Mouse (Mus musculus) embryonic fibroblast, embryonic 13.5 days (primary cell): ENCODE data around the gene Ccnl1. TPM values are rescaled to one million over a fixed set of nuclear protein-coding genes. Genes with fewer than 3 reads are reported as not detected.

ENCODE experiments used
- H3K27ac ChIP-seq: 2 replicates; pipeline ENCODE4 v1.5.1; 2012; ENCODE audit warnings: low read length, control low read depth, inconsistent platforms; ENCODE audit not compliant: insufficient read depth
- H3K4me1 ChIP-seq: 2 replicates; pipeline ENCODE4 v1.6.1; 2011; ENCODE audit warnings: low read length; ENCODE audit not compliant: control insufficient read depth, insufficient read depth
- H3K4me3 ChIP-seq: 2 replicates; pipeline ENCODE4 v1.5.1; 2011; ENCODE audit warnings: mild to moderate bottlenecking, control low read depth, low read length; ENCODE audit not compliant: insufficient read depth
- CTCF ChIP-seq: IDR thresholded peaks from 2 replicates; pipeline ENCODE4 v1.5.1; 2011; ENCODE audit warnings: mild to moderate bottlenecking, control low read depth, low read length, moderate library complexity, borderline replicate concordance; ENCODE audit not compliant: insufficient read depth
- POLR2A ChIP-seq: IDR thresholded peaks from 2 replicates; pipeline ENCODE4 v1.6.1; 2011; ENCODE audit warnings: low read depth, mild to moderate bottlenecking, control low read depth, low read length, moderate library complexity
- polyA plus RNA-seq: library from polyadenylated mRNA; stranded (reverse); fragments of >200 nt; gene quantifications from 2 replicates; pipeline ENCODE4 v1.2.4, GENCODE M21; 2011; ENCODE audit warnings: low read depth; ENCODE audit not compliant: missing spikeins, insufficient read length

The Ccnl1 gene
- 94.5 and 115 TPM in 2 replicates for polyA plus RNA-seq

DNA sequence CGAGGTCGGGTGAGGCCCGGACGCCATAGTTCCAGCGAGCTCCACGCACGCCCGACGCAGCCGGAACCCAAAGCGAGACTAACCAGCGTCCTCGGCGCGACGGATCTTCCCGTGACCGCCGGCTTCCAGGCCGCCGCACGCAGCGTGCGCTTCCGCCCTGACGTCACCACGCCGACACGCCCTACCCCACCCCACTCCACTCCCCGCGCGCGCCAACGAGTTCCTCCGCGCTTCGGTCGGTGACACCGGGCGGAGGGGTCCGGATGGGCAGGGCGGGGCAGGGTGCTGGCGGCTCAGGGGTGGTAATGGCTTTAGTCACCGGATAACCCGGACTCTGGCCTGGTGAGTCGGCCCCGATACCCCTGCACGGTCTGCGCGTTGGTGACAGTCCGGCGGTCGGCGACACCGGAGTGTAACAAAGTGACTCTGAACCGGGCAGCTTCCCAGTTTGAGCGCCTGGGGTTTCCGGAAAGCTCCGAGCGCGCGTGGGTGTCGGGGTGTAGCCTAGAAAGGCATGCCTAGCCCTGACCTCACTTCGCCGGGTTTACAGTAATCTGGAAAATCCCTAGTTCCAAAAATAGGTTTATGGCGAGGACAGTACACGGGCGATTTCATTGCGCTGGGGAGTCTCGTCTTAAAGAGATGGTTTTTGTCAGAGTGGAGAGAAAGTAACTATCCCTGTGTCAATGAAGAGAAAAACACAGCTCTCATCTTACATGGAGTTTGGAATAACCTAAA is at the start of gene Ccnl1:
Gene Ccnl1 (minus strand): TSS at position 148 of the 738 bp plus-strand sequence.
- peak within 1 kb of the TSS; percentile 75 for H3K4me3 ChIP-seq
- TF ChIP-seq CTCF: no peak
- TF ChIP-seq POLR2A: peak; percentile 92
- H3K27ac ChIP-seq: peak within 1 kb of the TSS; percentile 97
- H3K4me1 ChIP-seq: peaks cover 6% of the 10 kb centered on the region

DNA sequence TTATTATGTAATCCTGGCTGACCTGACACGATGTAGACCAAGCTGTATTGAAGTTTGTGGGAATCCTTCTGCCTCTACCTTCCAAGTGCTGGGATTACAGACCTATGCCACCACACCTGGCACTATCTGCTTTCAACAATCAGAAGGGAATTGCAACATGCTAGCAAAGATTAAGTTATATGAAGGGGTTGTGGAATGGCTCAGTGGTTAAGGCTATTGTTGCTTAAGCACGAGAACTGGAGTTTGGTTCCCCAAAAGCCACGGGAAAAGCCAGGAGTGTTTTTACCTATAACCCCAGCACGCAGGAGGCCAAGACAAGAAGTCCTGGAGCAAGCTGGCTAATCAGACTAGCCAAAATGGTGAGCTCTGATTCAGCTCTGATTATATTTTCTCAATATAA is 46.9 kb upstream of the Ccnl1 start:
- no peak overlapping the region for H3K27ac ChIP-seq
- peaks cover 12% of the 10 kb centered on the region for H3K4me1 ChIP-seq
- H3K4me3 ChIP-seq: no peak overlapping the region
- TF ChIP-seq POLR2A (no peak), CTCF (no peak)

DNA sequence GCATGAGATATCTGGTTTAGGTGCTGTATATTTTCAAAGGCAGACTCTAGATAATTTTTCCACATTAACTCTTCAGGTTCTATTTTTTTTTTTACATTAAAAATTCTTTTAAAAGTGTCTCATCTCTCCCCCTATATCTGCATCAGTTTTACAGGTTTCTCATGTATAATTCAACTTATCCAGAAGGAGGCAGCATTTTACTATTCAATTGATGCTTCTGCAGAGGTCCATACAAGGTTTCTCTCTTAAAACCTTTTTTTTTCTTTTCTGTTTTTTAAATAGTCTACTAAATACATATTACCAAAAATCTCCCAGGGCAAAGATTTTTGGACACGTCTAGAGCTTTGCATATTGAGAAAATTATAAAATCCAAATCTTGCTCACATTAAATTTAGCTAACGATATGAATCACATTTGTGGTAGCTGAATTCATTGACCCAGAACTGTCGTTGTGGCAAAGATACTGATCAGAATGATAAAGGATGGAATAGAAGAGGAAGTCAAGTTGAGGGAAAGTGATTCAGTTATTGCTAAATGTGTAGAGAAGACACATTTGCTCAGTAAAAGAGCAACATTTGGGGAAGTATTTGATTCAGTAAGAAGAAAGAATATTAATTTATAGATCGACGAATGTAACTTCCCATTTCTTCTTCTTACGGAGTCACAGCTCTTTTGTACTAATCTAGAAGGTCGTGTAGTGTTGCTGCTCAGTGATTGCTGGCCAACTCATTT is 46.3 kb upstream of the Ccnl1 start:
- H3K27ac ChIP-seq: no peak overlapping the region
- H3K4me1 ChIP-seq: peaks cover 12% of the 10 kb centered on the region
- TF ChIP-seq CTCF (no peak), POLR2A (no peak)
- no peak overlapping the region for H3K4me3 ChIP-seq

DNA sequence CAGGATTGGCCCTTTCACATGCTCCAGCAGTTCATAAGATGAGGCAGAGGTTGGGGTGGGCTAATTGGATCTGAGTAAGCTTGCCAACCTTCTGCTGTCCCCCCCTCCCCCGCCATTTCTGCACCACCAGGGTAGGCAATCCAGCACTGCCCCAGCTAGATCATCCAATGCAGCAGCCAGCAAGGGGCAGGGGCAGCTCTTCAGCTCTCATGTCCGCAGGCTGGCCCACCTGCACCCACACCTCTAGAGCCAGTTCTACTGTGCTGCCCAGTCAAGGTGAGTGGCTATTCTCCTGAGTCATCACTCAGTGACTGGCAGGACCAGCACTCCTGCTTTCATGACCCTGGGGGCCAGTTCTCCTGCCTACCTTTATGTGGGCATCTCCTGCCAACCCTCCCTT is 42.4 kb upstream of the Ccnl1 start:
- no peak for TF ChIP-seq CTCF
- TF ChIP-seq POLR2A: no peak
- H3K4me1 ChIP-seq: no peaks in the 10 kb centered on the region
- no peak overlapping the region for H3K27ac ChIP-seq
- H3K4me3 ChIP-seq: no peak overlapping the region

DNA sequence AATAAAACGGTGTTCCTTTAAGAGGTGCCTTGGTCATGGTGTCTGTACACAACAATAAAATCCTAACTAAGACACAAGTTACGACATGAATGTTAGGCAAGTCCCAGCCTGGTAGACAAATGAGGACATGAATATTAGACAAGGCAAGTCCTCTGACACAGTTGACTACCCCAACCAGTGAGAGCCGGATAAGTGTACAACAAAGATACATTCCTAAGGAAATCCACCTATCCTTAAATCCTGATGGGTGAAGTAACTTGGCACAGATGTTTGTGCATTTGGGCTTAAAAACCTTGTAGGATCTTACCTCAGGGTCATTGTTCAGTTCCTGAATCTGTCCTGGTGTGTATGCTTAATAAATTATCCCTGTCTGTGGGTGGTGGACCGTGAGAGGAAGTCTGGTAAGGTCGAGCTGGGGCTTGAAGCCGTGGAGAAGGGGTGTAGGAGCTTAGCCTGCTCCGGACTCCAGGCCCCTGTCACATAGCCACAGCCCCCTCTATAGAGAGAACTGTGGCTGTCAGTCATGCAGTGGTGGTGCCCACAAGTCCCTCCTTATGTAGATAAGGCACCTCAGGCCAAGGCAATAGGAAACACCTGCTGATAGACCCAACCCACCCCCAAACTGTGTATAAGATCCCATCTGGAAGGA is 39.4 kb upstream of the Ccnl1 start:
- TF ChIP-seq POLR2A (no peak), CTCF (no peak)
- Histone ChIP-seq H3K4me1 (no peaks in the 10 kb centered on the region), H3K27ac (no peak overlapping the region), H3K4me3 (no peak overlapping the region)

DNA sequence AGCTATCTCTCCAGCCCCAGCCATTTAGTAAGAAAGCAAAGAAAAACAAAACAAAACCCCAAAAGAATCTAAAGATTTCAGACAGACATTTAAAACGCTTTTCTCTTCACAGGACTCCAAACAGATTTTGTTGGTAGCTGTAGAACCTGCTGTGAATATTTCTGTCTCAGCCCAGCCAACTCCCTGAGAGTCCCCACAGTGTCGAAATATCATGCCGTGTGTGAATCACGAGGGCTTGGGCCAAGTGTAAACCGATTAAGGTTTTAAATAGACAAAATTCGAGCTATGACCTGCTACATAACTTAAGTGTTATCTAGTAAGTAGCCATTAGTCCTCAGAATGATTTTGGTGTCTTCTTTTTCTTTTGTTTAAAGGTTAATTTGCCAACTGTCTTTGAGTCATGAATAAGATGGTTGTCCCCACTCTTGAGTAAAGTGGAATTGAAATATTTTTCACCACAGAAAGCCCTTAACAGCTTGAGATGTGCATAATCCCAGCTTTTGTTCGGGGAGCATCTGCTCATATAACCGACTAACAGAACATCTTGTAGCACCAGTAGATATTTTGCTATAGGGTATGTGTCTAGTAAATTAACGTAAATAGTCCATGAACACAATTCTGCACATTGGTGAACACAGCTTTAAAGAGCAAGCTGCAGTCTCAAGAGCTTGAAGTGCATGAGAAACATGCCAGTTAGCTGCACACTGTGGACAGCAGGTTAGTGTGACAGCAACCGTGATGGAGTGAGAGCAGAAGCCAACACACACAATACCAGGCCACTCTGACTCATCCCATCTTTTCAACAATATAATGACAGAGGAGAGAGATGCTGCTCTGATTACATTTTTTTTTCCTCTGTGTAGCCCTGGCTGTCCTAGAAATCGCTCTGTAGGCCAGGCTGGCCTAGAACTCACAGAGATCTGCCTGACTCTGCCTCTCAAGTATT is 34.6 kb upstream of the Ccnl1 start:
- Histone ChIP-seq H3K27ac (no peak overlapping the region), H3K4me1 (no peaks in the 10 kb centered on the region), H3K4me3 (no peak overlapping the region)
- no peak for TF ChIP-seq POLR2A
- TF ChIP-seq CTCF: no peak

DNA sequence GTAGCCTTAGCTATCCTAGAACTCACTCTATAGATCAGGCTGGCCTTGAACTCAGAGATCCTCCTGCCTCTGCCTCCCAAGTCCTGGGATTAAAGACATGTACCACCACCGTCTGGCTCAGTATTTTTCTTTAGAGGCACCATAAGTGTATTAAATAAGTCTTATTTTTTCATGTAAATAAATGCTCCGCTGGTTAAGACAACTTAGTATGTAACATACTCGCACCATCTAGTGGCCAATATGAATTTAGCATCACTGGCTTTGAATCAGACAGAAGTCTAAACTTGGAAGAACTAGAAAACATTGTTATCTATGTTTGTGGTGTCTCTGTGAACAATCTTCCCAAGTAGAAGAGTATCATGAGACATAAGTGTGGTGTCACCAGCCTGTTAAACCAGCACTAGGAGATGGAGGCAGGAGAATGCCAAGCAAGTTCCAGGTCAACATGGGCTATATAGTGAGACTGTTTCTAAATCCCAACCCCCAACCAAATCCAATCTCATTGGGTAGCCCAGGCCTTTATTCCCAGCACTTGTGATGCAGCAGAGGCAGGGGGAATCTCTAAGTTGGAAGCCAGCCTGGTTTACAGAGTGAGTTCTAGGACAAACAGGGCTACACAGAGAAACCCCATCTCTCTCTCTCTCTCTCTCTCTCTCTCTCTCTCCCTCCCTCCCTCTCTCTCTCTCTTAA is 33.1 kb upstream of the Ccnl1 start:
- TF ChIP-seq CTCF (no peak), POLR2A (no peak)
- Histone ChIP-seq H3K4me3 (no peak overlapping the region), H3K4me1 (no peaks in the 10 kb centered on the region), H3K27ac (no peak overlapping the region)

DNA sequence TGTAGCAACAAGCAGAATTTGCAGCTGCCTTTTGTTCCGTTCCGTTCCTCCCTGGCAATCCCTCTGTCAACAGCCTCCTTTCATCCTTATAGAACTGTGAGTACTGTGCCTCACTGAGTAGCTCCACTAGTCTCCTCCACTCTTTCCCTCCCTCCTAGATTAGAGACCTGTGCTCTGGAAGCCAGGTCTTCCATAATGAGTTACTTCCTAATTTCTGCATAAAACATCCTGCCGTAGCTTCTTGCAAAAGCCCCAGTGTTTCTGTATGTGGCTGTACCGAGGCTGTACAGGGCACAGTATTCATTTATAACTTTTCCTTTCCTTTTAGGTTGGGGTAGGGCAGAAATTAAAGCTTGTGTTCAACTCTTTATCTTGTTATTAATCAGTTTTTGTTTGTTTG is 32.5 kb upstream of the Ccnl1 start:
- Histone ChIP-seq H3K27ac (no peak overlapping the region), H3K4me3 (no peak overlapping the region), H3K4me1 (no peaks in the 10 kb centered on the region)
- TF ChIP-seq CTCF: no peak
- TF ChIP-seq POLR2A: no peak
